Mouse (Mus musculus) ES-Bruce4 (cell line): ENCODE results near the gene Ppm1b. TPM values are rescaled to one million over a fixed set of nuclear protein-coding genes. Genes with fewer than 3 reads are reported as not detected.

Source experiments
- H3K27ac ChIP-seq: 2 replicates; pipeline ENCODE4 v1.5.1; 2012; ENCODE audit warnings: low read length, inconsistent platforms; ENCODE audit not compliant: insufficient read depth
- H3K27me3 ChIP-seq: 2 replicates; pipeline ENCODE4 v1.6.1; 2012; ENCODE audit warnings: mild to moderate bottlenecking, low read length, inconsistent platforms; ENCODE audit not compliant: control insufficient read depth, poor library complexity, insufficient read depth, severe bottlenecking
- H3K36me3 ChIP-seq: 2 replicates; pipeline ENCODE4 v1.6.1; 2012; ENCODE audit warnings: inconsistent platforms, mild to moderate bottlenecking, low read length, moderate library complexity; ENCODE audit not compliant: control insufficient read depth, poor library complexity, insufficient read depth, severe bottlenecking
- H3K4me1 ChIP-seq: one replicate; pipeline ENCODE4 v1.8.1; 2011; ENCODE audit warnings: low read length; ENCODE audit not compliant: control insufficient read depth, insufficient read depth
- H3K4me3 ChIP-seq: 2 replicates; pipeline ENCODE4 v1.5.1; 2011; ENCODE audit warnings: low read depth, mild to moderate bottlenecking, low read length
- H3K9ac ChIP-seq: 2 replicates; pipeline ENCODE4 v1.6.1; 2012; ENCODE audit warnings: low read depth, mild to moderate bottlenecking, inconsistent platforms; ENCODE audit not compliant: poor library complexity, severe bottlenecking
- H3K9me3 ChIP-seq: replicated peaks from 2 replicates; pipeline ENCODE4 v1.6.1; 2012; ENCODE audit warnings: mild to moderate bottlenecking, low read length, inconsistent platforms; ENCODE audit not compliant: control insufficient read depth, poor library complexity, insufficient read depth, severe bottlenecking
- CTCF ChIP-seq: IDR thresholded peaks from one replicate; pipeline ENCODE4 v1.8.1; 2011; ENCODE audit warnings: low read depth, low read length
- EP300 ChIP-seq: IDR thresholded peaks from 2 replicates; pipeline ENCODE4 v1.6.1; 2011; ENCODE audit warnings: low read depth, low read length; ENCODE audit not compliant: insufficient read depth
- POLR2A ChIP-seq: IDR thresholded peaks from one replicate; pipeline ENCODE4 v1.8.1; 2011; ENCODE audit warnings: low read length; ENCODE audit not compliant: insufficient read depth
- polyA plus RNA-seq: library from polyadenylated mRNA; stranded (reverse); fragments of >200 nt; gene quantifications from 2 replicates; pipeline ENCODE4 v1.2.4, GENCODE M21; 2011; ENCODE audit warnings: low read depth; ENCODE audit not compliant: missing spikeins, insufficient read depth, insufficient read length

The Ppm1b gene
- polyA plus RNA-seq, 1 experiment, result 150 TPM

GRCm38 (mm10) chr17:85070658-85071057, 114.1 kb downstream of the Ppm1b start:
- 0 out of 2 replicates have a peak, but pooled peaks cover 3% of the 10 kb centered on the region for H3K36me3 ChIP-seq
- no peak overlapping the region for H3K4me3 ChIP-seq
- H3K27ac ChIP-seq, result no peak overlapping the region
- no peaks in the 10 kb centered on the region for H3K4me1 ChIP-seq
- no peaks in the 10 kb centered on the region for H3K27me3 ChIP-seq
- no peak overlapping the region for H3K9ac ChIP-seq
- H3K9me3 ChIP-seq, result no peaks in the 10 kb centered on the region
- TF ChIP-seq POLR2A (no peak), CTCF (no peak), EP300 (no peak)

GRCm38 (mm10) chr17:85071088-85071775, 114.7 kb downstream of the Ppm1b start:
- H3K4me1 ChIP-seq, result no peaks in the 10 kb centered on the region
- no peak overlapping the region for H3K4me3 ChIP-seq
- H3K9me3 ChIP-seq, result no peaks in the 10 kb centered on the region
- H3K27me3 ChIP-seq, result no peaks in the 10 kb centered on the region
- H3K9ac ChIP-seq, result no peak overlapping the region
- H3K27ac ChIP-seq, result no peak overlapping the region
- TF ChIP-seq CTCF (peak; percentile 24), POLR2A (no peak)
- H3K36me3 ChIP-seq, result 0 out of 2 replicates have a peak, but pooled peaks cover 3% of the 10 kb centered on the region

- Histone ChIP-seq H3K27ac (no peak overlapping the region), H3K36me3 (0 out of 2 replicates have a peak, but pooled peaks cover 3% of the 10 kb centered on the region), H3K9me3 (no peaks in the 10 kb centered on the region), H3K9ac (no peak overlapping the region), H3K4me3 (no peak overlapping the region), H3K4me1 (no peaks in the 10 kb centered on the region), H3K27me3 (no peaks in the 10 kb centered on the region)
- no peak for TF ChIP-seq EP300
- no peak for TF ChIP-seq POLR2A
- TF ChIP-seq CTCF, result no peak
These were observed 115.8 kb downstream of the Ppm1b start for GRCm38 (mm10) chr17:85072383-85072782.

GRCm38 (mm10) chr17:85073214-85073613, 116.7 kb downstream of the Ppm1b start:
- Histone ChIP-seq H3K36me3 (0 out of 2 replicates have a peak, but pooled peaks cover 5% of the 10 kb centered on the region), H3K9ac (no peak overlapping the region), H3K9me3 (no peaks in the 10 kb centered on the region), H3K4me1 (no peaks in the 10 kb centered on the region), H3K27ac (no peak overlapping the region), H3K4me3 (no peak overlapping the region), H3K27me3 (no peaks in the 10 kb centered on the region)
- TF ChIP-seq EP300, result no peak
- TF ChIP-seq CTCF, result no peak
- no peak for TF ChIP-seq POLR2A

Other genes with a start within 250 kb of the Ppm1b start
- gene Lrpprc, start 166.0 kb upstream of the Ppm1b start, polyA plus RNA-seq, result 71.6 and 78.8 TPM in 2 replicates
- 0.29 and 0.34 TPM in 2 replicates for gene Slc3a1, start 71.6 kb downstream of the Ppm1b start, polyA plus RNA-seq
- gene Prepl, start 133.5 kb downstream of the Ppm1b start, polyA plus RNA-seq, result 32.4 and 35.8 TPM in 2 replicates
- gene Camkmt, start 133.8 kb downstream of the Ppm1b start, polyA plus RNA-seq, result 3.7 and 5.6 TPM in 2 replicates